Mouse (Mus musculus) G1E (cell line): ENCODE measurements around the gene Grik3.

Source experiments
- CTCF ChIP-seq: IDR thresholded peaks from 2 replicates; pipeline ENCODE4 v1.5.1; 2012; ENCODE audit warnings: low read depth, low read length, inconsistent platforms, mixed read lengths
- GATA1 ChIP-seq: IDR thresholded peaks from 2 replicates; pipeline ENCODE4 v1.6.1; 2012; ENCODE audit warnings: borderline replicate concordance, low read length, inconsistent platforms, mixed read lengths
- GATA2 ChIP-seq: IDR thresholded peaks from 2 replicates; pipeline ENCODE4 v1.6.1; 2012; ENCODE audit warnings: low read depth, low read length, inconsistent platforms, borderline replicate concordance
- POLR2AphosphoS5 ChIP-seq: IDR thresholded peaks from 2 replicates; pipeline ENCODE4 v1.6.1; 2012; ENCODE audit warnings: low read depth, low read length, inconsistent platforms; ENCODE audit not compliant: insufficient replicate concordance

GRCm38 (mm10) chr4:125742162-125742571 lies 251.7 kb downstream of the Grik3 start:
- no peak for TF ChIP-seq CTCF
- TF ChIP-seq POLR2AphosphoS5 = no peak
- no peak for TF ChIP-seq GATA2
- TF ChIP-seq GATA1 = no peak
